Mouse (Mus musculus) heart, postnatal 0 days (tissue): Measurements from ENCODE around the gene Dusp16. TPM values are rescaled to one million over a fixed set of nuclear protein-coding genes. Genes with fewer than 3 reads are reported as not detected.

Experiments used
- ATAC-seq: fragments of 200-750 bp; cut with Nextera tagmentation; 2 replicates; pipeline ENCODE4 v1.8.0; 2017; ENCODE audit warnings: low read depth, moderate number of reproducible peaks, moderate library complexity; ENCODE audit not compliant: insufficient read depth
- DNase-seq: peaks from one replicate; pipeline ENCODE4 v3.0.0-alpha.2; 2016; ENCODE audit warnings: low spot score
- H3K27ac ChIP-seq: fragments of 300-500 bp; sonication (generic); 2 replicates; pipeline ENCODE4 v1.5.1; 2014; ENCODE audit warnings: low read depth, mild to moderate bottlenecking
- H3K27me3 ChIP-seq: fragments of 300-500 bp; sonication (generic); 2 replicates; pipeline ENCODE4 v1.6.1; 2014; ENCODE audit warnings: low read length, mixed read lengths; ENCODE audit not compliant: control insufficient read depth, insufficient read depth
- H3K36me3 ChIP-seq: fragments of 300-500 bp; sonication (generic); replicated peaks from 2 replicates; pipeline ENCODE4 v1.6.1; 2014; ENCODE audit warnings: low read length, mixed read lengths; ENCODE audit not compliant: control insufficient read depth, insufficient read depth
- H3K4me1 ChIP-seq: fragments of 300-500 bp; sonication (generic); 2 replicates; pipeline ENCODE4 v1.6.1; 2014; ENCODE audit warnings: antibody characterized with exemption; ENCODE audit not compliant: control insufficient read depth, insufficient read depth
- H3K4me2 ChIP-seq: fragments of 300-500 bp; sonication (generic); 2 replicates; pipeline ENCODE4 v1.6.1; 2014; ENCODE audit warnings: low read depth, mild to moderate bottlenecking, low read length, moderate library complexity
- H3K4me3 ChIP-seq: fragments of 300-500 bp; sonication (generic); 2 replicates; pipeline ENCODE4 v1.5.1; 2014; ENCODE audit warnings: low read depth, low read length
- H3K9ac ChIP-seq: fragments of 300-500 bp; sonication (generic); replicated peaks from 2 replicates; pipeline ENCODE4 v1.6.1; 2014; ENCODE audit warnings: low read depth, low read length, mixed read lengths
- H3K9me3 ChIP-seq: fragments of 300-500 bp; sonication (generic); replicated peaks from 2 replicates; pipeline ENCODE4 v1.6.1; 2016; ENCODE audit warnings: low read length; ENCODE audit not compliant: control insufficient read depth
- CTCF ChIP-seq: IDR thresholded peaks from 2 replicates; pipeline ENCODE4 v1.5.1; 2016; ENCODE audit warnings: antibody characterized with exemption, control low read depth, low read depth
- EP300 ChIP-seq: IDR thresholded peaks from 2 replicates; pipeline ENCODE4 v1.6.1; 2016; ENCODE audit warnings: antibody characterized with exemption, low read depth
- WGBS: fragments of 180-500 bp; shearing (Covaris S2); extraction: QIAGEN DNeasy Blood & Tissue Kit; methylation state at CpG from one replicate; pipeline ENCODE4 v1.1.7; 2014; 5-methylcytosine and 5-hydroxymethylcytosine counted together
- polyA plus RNA-seq: library from polyadenylated mRNA; unstranded; fragments of >200 nt; fragmentation: Nextera tagmentation; extraction: Ambion mirVana; gene quantifications from 2 replicates; pipeline ENCODE4 v1.2.1, GENCODE M21; 2015
- total RNA-seq: library from RNA; depleted of rRNA; stranded (reverse); fragments of >200 nt; gene quantifications from 2 replicates; pipeline ENCODE4 v1.2.3, GENCODE M21; 2014; ENCODE audit warnings: low replicate concordance; rRNA removed

The Dusp16 gene
- total and polyA plus RNA-seq, 2 experiments from 2014 or later, result 9.6 to 29.2 TPM

- Histone ChIP-seq H3K27me3 (no peaks in the 10 kb centered on the region), H3K27ac (peak overlapping the region; percentile 2; the same call in 1 of the 2 replicates), H3K4me1 (peaks cover 25% of the 10 kb centered on the region), H3K4me2 (no peak overlapping the region), H3K9me3 (no peaks in the 10 kb centered on the region), H3K4me3 (no peak overlapping the region), H3K36me3 (no peaks in the 10 kb centered on the region), H3K9ac (no peak overlapping the region)
- DNase-seq, result no peak
- ATAC-seq, result no peak
- WGBS, result 72% methylated on average over 6 of the region's 6 CpGs
- TF ChIP-seq CTCF (no peak), EP300 (no peak)
Observed at GRCm38 (mm10) chr6:134669179-134669865, 123.1 kb downstream of the Dusp16 start.

GRCm38 (mm10) chr6:134668519-134668918, 123.9 kb downstream of the Dusp16 start:
- ATAC-seq (no peak), DNase-seq (no peak)
- Histone ChIP-seq H3K4me2 (no peak overlapping the region), H3K4me1 (peaks cover 25% of the 10 kb centered on the region), H3K9ac (no peak overlapping the region), H3K4me3 (no peak overlapping the region), H3K9me3 (no peaks in the 10 kb centered on the region), H3K27me3 (no peaks in the 10 kb centered on the region), H3K27ac (peak overlapping the region; percentile 2; the same call in 1 of the 2 replicates), H3K36me3 (no peaks in the 10 kb centered on the region)
- WGBS, result 80% methylated on average over 2 of the region's 2 CpGs
- no peak for TF ChIP-seq CTCF

- TF ChIP-seq EP300 (no peak), CTCF (no peak)
- Histone ChIP-seq H3K4me3 (no peak overlapping the region), H3K4me1 (peaks cover 10% of the 10 kb centered on the region), H3K27me3 (no peaks in the 10 kb centered on the region), H3K4me2 (no peak overlapping the region), H3K9me3 (no peaks in the 10 kb centered on the region), H3K27ac (no peak overlapping the region), H3K36me3 (no peaks in the 10 kb centered on the region), H3K9ac (no peak overlapping the region)
- WGBS, result 65% methylated on average over 9 of the region's 9 CpGs
- DNase-seq (no peak), ATAC-seq (no peak)
Observed at GRCm38 (mm10) chr6:134665817-134666216, 126.6 kb downstream of the Dusp16 start.

Other genes with a start within 250 kb of the Dusp16 start
- 26.6 and 27.1 TPM in 2 replicates for gene Lrp6, start 225.7 kb downstream of the Dusp16 start, total RNA-seq
- gene Lrp6, start 225.7 kb downstream of the Dusp16 start, polyA plus RNA-seq, result 15.8 and 15.9 TPM in 2 replicates
- 8.8 and 17.0 TPM in 2 replicates for gene Mansc1, start 160.1 kb downstream of the Dusp16 start, total RNA-seq
- 7.3 and 7.4 TPM in 2 replicates for gene Mansc1, start 160.1 kb downstream of the Dusp16 start, polyA plus RNA-seq
- 22.6 and 27.9 TPM in 2 replicates for gene Borcs5, start 153.1 kb downstream of the Dusp16 start, total RNA-seq
- gene Borcs5, start 153.1 kb downstream of the Dusp16 start, polyA plus RNA-seq, result 18.6 and 19.2 TPM in 2 replicates
- gene Crebl2, start 37.5 kb upstream of the Dusp16 start, total RNA-seq, result 0.85 and 14.5 TPM in 2 replicates
- 2.0 and 2.4 TPM in 2 replicates for gene Crebl2, start 37.5 kb upstream of the Dusp16 start, polyA plus RNA-seq
- 4.0 and 13.4 TPM in 2 replicates for gene Gpr19, start 106.0 kb upstream of the Dusp16 start, total RNA-seq
- gene Gpr19, start 106.0 kb upstream of the Dusp16 start, polyA plus RNA-seq, result 7.6 and 9.4 TPM in 2 replicates
- gene Cdkn1b, start 127.8 kb upstream of the Dusp16 start, total RNA-seq, result 42.9 and 65.1 TPM in 2 replicates
- 23.7 and 27.0 TPM in 2 replicates for gene Cdkn1b, start 127.8 kb upstream of the Dusp16 start, polyA plus RNA-seq
- 24.8 and 28.5 TPM in 2 replicates for gene Apold1, start 189.1 kb upstream of the Dusp16 start, total RNA-seq
- gene Apold1, start 189.1 kb upstream of the Dusp16 start, polyA plus RNA-seq, result 6.9 and 9.2 TPM in 2 replicates
- gene Ddx47, start 219.0 kb upstream of the Dusp16 start, total RNA-seq, result 24.5 and 35.8 TPM in 2 replicates
- 51.4 and 52.7 TPM in 2 replicates for gene Ddx47, start 219.0 kb upstream of the Dusp16 start, polyA plus RNA-seq